Mouse (Mus musculus): Measurements from ENCODE around the gene C130026I21Rik. TPM values are rescaled to one million over a fixed set of nuclear protein-coding genes. Genes with fewer than 3 reads are reported as not detected.

The C130026I21Rik gene
- polyA plus RNA-seq, 1 experiment = 0.19 TPM

GRCm38 (mm10) chr1:84951566-84951965 lies 318.8 kb downstream of the C130026I21Rik start:
- H3K27ac ChIP-seq (ENCODE audit: insufficient read depth, low read length) = no peak overlapping the region
- no peaks in the 10 kb centered on the region for H3K4me1 ChIP-seq (ENCODE audit: control insufficient read depth, insufficient read depth, low read length)
- H3K4me3 ChIP-seq (ENCODE audit: insufficient read depth, low read length) = no peak overlapping the region
- TF ChIP-seq POLR2A (IDR thresholded peaks at IDR 0.05; ENCODE audit: extremely low read depth, insufficient read depth, low read length) = no peak
- no peak for TF ChIP-seq CTCF (IDR thresholded peaks at IDR 0.05; ENCODE audit: extremely low read depth, insufficient read depth, low read length)

DNA sequence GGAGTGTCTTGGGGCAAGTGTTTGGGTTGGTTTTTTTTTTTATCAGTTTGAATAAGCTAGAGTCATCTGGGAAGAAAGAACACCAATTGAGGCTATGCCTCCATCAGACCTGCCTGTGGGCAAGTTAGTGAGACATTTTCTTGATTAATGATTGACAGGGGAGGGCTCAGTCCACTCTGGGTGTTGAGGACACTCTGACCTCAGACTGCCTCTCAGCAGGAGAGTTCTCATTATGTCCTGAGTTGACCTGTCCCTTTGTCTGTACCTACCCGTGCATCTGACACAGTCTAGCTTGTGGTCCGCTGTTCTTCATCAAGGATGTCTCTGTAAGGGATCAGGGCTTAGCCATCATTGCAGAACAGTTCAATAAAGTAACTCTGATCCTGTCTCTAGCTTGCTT lies 323.0 kb downstream of the C130026I21Rik start:
- no peak for TF ChIP-seq POLR2A (IDR thresholded peaks at IDR 0.05; ENCODE audit: extremely low read depth, insufficient read depth, low read length)
- TF ChIP-seq CTCF (IDR thresholded peaks at IDR 0.05; ENCODE audit: extremely low read depth, insufficient read depth, low read length) = no peak
- Histone ChIP-seq H3K27ac (ENCODE audit: insufficient read depth, low read length) (no peak overlapping the region), H3K4me1 (ENCODE audit: control insufficient read depth, insufficient read depth, low read length) (no peaks in the 10 kb centered on the region), H3K4me3 (ENCODE audit: insufficient read depth, low read length) (no peak overlapping the region)

DNA sequence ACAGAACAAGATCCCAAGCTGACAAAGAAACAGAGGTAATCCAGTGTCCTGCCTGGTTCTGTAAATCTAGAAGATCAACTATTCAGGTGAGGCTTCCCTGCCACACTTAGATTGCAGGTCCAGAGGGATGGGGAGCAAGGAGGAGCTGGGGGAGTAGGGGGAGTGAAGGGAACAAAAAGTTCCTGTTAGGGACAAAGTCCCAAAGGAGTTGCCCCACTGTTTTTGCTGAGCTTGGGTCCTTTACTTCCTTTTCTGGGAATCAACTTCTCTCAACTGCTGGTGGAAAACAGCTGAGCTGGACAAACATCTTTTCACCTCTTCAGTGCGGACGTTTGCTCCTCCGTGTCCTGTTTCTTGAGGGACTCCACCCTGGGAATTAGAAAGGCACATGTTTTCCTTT lies 324.4 kb downstream of the C130026I21Rik start:
- Histone ChIP-seq H3K4me1 (ENCODE audit: control insufficient read depth, insufficient read depth, low read length) (no peaks in the 10 kb centered on the region), H3K4me3 (ENCODE audit: insufficient read depth, low read length) (no peak overlapping the region), H3K27ac (ENCODE audit: insufficient read depth, low read length) (no peak overlapping the region)
- TF ChIP-seq POLR2A (IDR thresholded peaks at IDR 0.05; ENCODE audit: extremely low read depth, insufficient read depth, low read length) = no peak
- TF ChIP-seq CTCF (IDR thresholded peaks at IDR 0.05; ENCODE audit: extremely low read depth, insufficient read depth, low read length) = no peak

GRCm38 (mm10) chr1:84943549-84943948 lies 326.8 kb downstream of the C130026I21Rik start:
- Histone ChIP-seq H3K27ac (ENCODE audit: insufficient read depth, low read length) (no peak overlapping the region), H3K4me1 (ENCODE audit: control insufficient read depth, insufficient read depth, low read length) (no peaks in the 10 kb centered on the region), H3K4me3 (ENCODE audit: insufficient read depth, low read length) (no peak overlapping the region)
- no peak for TF ChIP-seq POLR2A (IDR thresholded peaks at IDR 0.05; ENCODE audit: extremely low read depth, insufficient read depth, low read length)
- TF ChIP-seq CTCF (IDR thresholded peaks at IDR 0.05; ENCODE audit: extremely low read depth, insufficient read depth, low read length) = no peak

Other genes with a start within 250 kb of the C130026I21Rik start
- gene Gm10553, start 170.4 kb downstream of the C130026I21Rik start, polyA plus RNA-seq (2012; rRNA removed) = not detected in 2 replicates
- gene A530032D15Rik, start 160.7 kb downstream of the C130026I21Rik start, polyA plus RNA-seq (2012; rRNA removed) = not detected in 2 replicates

Measured in cortical plate, adult 2 months (tissue).